Mouse (Mus musculus): ENCODE data around the gene Casc3.

Casc3 gene

DNA sequence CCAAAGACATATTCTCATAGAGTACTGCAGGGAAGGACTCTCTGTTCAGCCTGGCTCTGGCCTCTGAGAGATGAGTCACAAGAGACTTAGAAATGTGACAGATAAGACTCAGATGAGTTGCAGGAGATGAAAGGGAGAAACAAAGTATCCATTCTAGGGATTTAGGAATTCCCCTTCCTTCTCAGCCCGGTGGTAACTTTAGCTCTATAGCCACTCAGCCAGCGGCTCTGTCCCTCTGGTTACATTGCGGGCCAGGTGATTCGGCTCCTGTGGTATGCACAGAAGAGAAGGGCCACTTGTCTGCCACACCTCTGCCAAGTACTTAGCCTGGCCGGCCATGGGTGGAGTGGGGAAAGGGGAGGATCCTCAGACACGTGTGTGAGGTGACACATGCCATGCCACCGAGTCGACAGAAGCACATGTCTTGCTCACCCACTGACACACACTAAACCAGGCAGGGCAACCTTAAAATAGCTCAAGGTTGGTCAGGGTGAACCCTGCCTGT lies 32.0 kb upstream of the Casc3 start:
- no peak for DNase-seq (ENCODE audit: low read depth, low spot score)

DNA sequence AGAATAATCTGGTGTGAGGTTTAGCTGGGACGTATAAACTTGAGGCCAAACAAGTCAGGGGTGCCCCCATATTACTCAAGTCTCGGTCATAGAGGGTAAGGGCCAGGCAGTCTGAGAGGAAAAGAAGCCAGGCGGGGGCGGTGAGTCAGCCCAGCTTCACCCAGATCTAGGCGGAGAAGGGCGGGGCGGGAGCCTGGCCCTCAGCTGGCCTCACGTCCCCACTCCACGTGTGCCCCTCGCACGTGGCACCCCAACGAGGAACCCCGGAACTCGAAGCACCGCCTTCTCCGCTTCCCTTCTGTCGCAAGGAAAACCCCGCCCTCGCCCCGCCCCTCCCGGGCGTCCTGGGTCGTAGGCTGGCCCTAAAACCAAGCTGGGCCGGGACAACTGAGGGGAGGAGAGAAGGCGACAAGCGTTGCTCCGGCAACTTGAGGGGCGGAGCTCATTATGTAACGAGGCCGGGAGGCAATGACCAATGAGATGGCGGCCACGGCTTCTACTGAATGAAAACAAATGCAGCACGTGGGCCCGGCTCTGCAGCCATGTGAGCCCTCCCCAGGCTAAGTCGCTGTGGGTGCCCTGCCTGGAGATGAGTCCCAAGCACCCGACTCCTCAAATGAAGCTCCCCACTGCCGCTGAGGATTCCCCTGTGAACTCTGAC lies 30.9 kb upstream of the Casc3 start:
- peak; percentile 80 for DNase-seq (ENCODE audit: low read depth, low spot score)

DNA sequence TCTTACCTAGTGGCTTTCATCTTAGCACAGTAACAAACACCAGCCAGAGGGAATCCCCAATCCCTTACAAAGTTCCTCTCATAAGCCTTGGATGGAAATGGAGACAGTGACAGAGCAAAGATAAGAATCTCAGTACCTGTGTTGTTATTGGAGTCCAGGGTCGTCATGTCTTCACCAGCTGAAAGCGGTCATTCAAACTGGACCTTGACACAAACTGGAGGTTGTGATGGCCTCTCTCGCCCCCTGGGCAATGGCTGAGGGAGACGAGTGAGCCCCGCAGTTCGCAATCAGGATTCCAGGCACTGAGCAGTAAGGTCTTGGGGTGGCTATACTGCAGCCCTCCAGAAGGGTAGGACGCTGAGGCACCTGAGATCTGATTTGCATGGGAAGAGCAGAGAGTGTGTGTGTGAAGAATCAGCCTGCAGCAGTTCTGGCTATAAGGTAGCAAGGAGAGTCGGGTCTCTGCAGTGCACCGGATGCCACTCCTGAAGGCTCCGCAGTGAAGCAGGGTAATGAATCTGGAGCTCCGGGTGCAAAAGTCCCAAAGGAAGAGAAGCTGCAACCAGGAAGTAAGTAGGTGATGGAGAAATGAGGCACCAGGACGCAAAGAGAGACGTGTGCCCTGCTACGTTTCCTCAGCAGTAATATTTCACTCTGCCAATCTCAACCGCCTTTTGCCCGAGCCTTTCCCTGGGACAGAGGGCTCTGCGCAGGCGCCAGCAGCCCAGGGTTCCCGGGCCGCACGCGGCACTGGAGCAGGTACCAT lies 29.9 kb upstream of the Casc3 start, which contains the start of gene Nr1d1:
Nr1d1 (minus strand) TSS at position 752 of the 766 bp plus-strand sequence.
- no peak for DNase-seq (ENCODE audit: low read depth, low spot score)

DNA sequence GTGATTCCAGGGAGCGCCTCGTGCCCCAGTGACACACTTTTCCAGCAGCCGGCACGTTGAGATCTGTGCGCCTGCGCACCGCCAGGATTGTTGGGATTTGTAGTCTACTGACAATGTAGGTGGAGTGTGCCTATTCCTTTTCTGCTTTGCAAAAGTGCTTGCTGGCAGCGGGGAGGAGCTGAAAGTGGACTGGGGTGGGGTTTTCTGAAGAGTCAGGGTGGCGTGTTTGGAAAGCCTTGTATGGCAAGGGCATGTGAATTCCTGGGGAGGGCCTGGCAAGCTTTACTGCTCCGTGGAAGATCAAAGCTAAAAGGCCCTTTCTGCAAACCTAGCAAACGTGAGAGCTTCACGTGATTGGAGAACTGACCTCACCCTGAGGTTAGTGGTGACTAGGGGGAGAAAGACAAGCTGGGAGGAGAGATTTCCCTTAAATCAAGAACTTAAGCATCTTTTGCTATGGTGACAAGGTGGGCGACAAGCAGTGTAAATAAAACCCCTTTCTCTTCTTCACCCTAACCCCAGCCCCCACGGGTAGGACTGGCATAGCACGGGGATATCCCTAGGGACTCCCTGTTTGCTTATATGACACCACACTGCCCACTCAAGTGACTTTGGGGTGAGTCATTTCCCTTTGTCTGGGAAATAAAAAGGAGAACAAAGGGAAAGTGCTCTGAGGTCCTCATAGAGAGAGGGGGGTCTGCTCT lies 29.2 kb upstream of the Casc3 start:
- peak; percentile 88 for DNase-seq (ENCODE audit: low read depth, low spot score)

DNA sequence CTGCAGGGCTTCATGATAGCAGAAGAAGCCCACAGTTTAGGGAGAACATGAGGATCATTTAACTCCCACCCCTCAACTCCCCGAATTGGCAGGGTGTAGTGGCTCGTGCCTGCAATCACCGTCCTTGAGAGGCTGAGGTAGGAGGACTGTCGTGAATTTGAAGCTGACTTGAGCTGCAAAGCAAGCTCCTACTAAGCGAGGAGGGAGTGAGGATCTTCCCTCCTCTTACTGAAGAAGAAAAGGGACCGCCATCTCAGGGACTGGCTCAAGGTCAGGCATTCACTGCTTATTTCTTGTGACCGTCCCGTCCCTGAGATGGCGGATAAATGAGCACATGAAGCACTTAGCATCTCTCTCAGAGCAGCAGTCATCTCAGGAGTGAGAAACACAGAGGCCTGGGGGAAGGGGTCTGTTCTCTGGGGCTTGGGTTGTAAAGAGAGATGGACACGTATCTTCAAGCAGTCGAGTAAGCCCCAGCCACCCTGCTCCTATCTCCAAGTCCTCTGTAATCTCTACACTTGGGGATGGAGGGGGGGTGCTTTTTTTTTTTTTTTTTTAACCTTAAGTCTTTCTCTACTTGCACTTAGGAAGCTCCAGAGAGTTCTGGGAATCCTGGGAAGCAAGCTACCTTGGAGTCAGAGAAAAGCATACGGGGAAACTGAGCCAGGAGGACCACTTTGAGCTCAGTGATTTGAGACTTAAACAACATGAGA lies 28.5 kb upstream of the Casc3 start:
- no peak for DNase-seq (ENCODE audit: low read depth, low spot score)

DNA sequence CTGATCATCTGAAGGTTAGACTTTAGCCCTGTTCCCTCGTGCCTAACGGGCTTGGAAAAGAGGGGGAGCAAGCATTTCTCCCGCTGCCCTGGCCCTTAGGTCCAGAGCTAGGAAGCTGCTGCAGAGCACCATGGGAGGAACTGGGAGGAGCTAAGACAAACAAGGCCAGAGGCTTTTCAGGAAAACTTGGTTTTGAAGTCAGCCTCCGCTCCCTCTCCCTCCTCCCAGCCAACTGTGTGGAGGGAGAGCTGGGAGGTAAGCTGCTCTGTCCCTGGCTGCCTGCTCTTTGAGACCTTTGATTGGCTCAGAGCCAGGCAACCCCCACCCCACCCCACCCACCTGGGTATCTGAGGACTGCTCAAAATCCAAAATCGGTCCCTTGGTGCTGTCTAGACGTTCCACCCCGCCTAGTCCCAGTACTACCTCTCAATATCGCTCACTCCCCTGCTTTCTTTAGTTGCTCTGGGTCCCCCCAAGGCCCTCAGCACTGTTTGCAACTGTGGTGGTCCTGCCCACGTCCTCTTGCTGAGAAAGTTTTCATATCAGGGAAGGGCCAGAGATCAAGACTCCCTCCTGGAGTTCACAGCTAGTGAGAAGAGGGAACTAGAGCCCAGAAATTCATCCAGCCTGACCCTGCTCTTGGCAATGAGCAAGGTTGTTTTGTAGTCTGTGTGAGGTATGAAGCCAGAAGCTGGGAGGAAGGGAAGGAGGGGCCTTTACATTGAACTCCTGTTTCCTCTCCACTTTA lies 27.7 kb upstream of the Casc3 start:
- no peak for DNase-seq (ENCODE audit: low read depth, low spot score)

DNA sequence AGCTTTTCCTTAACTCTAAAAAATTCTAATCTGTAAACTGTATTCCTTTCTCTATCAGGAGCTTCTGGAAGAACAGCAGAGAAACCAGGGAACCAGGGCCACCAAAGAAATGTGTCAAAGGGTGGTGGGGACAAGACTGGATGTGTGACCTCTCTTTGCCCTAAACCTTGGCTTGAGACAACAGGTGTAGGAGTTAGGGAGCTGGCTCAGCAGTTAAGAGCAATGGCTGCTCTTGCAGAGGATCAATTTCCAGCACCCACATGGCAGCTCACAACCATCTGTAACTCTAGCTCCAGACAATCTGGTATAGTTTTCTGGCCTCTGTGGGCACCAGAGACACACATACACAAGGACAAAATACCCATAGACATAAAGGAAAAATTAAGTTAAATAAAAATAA lies 26.8 kb upstream of the Casc3 start:
- DNase-seq (ENCODE audit: low read depth, low spot score): no peak

DNA sequence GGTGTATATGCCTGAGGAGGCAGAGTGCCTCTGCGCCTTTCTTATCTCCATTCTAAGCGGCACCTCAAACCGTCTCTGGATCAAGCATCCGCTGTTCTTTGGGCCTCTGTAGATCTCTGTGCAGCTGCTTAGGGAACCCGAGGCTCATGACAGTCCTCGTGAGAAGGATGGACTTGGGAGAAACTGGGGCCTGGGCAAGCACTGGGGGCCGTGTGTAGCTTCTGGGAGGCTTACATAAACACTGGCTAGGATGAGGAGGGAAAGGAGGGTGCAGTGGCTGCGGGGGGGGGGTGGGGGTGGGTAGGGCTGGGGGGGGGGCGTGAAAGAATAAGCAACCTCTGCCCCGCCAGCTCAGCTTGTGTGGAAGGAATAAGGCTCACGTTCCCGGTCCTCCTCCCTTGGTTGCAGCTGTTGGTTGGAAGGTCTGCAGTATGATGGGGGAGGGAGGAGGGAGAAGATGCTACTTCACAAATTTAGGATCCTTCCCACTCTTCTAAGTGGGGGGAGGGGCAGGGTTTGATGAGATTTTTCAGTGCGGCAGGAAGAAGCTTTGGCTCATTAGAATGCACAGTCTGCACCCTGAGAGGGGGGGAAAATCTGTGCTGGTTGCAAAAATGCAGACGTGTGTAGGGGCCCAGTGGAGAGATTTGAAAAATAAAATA lies 22.7 kb upstream of the Casc3 start:
- no peak for DNase-seq (ENCODE audit: low read depth, low spot score)

DNA sequence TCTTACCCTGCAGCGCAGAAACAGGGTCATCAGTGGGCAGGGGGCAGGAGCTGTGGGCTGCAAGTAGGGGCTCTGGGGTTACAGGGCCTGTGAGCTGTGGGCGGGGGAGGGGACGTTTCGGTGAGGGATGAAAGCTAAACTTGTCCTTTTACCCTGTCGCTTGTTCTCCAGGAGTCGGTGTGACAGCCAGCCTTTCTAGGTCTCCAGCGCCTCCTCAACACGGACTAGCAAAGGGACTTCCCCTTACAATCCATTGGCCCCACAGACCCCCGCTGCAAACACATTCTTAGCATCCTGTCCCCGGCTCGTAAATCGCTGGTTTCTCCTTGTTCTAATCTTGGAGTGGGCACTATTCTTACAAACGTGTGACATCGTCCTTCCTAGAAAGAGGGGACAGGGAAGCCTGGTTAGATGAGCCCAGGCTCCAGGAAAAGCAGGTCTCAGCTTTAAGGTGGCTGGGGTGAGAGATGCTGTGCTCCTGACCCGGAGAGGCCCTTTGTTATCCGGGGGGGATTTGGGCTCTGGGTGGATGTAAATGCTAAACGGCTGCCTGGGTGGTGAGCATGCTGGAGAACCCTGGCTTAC lies 22.0 kb upstream of the Casc3 start:
- DNase-seq (ENCODE audit: low read depth, low spot score): no peak

DNA sequence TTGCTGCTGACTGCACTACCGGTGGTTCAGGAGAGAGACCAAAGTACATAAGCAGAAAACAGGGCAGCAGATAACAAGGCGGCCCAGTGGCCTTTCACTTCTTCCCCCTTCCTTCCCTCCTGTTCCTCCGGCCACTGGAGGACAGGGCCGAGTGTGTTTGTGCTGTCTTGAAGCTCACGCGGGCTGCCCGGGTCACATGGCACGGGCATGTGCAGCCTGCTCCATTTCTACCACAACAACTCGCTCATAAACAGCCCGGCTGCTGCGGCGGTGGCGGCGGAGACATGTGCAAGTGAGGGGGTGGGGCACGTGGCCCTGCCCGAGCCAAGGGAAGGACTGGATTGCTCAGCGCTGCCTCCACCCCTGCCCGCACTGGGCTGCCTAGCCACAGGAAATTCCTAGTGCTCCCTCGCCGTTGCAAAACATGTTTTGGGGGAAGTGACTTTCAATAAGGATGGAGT lies 21.4 kb upstream of the Casc3 start:
- no peak for DNase-seq (ENCODE audit: low read depth, low spot score)

DNA sequence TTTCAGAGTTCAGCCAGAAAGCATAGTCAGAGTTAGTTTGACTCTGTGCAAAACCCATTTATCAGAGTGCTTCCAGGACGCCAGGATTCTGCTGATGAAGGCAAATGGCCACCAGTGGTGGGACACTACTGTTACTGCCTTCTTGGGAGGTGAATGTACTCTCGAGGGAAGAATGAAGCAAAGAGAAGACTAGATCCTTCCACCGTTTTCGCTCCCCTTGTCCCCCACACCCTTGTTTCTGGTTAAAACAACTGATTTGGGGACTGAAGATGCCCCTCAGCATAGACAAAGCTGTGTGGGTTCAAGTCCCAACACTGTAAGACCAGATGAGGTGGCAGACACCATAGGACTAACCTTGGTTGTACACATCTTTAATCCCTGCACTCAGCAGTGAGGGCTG lies 20.6 kb upstream of the Casc3 start:
- DNase-seq (ENCODE audit: low read depth, low spot score): no peak

DNA sequence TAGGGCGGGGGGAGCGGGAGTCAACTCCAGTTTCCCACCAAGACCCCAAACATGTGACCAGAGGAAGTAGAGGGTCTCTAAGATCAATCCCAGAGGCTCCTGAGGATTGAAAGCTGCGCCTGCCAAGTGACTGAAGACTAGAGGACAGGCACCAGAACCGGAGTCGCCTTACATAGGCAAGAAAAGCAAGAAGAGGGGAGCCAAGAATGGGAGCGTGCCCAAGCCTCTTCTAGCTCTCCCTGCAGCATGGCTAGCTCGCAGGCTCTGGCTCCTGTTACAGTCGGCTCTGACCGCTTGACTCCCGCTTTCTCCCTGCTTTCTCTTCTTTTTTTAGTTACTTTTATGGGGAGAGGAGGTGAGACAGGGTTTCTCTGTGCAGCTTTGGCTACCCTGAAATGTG lies 19.5 kb upstream of the Casc3 start:
- DNase-seq (ENCODE audit: low read depth, low spot score): no peak

DNA sequence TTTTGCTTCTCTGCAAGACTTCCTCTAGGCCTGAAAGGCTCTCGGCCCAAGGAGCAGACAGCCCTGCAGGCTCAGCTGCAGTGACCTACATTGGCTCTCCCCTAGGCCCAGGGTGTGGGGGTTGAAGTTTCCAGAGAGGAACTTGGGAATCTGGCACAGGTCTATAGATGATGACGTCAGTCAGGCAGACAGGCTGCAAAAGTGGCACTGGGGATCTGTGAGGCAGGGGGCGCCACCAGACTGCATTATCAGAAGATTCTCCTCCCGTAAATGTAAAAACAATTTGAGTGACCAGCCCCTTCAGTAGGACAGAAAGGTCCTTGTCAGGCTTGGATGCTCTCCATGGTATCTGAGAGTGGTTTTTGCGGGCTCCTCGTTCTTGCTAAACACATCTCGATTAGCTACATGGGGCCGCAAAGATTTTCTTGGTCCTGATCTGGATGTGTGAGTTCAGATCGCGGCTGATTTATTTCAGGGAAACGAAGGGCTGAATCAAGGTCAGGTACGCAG lies 18.9 kb upstream of the Casc3 start:
- no peak for DNase-seq (ENCODE audit: low read depth, low spot score)

DNA sequence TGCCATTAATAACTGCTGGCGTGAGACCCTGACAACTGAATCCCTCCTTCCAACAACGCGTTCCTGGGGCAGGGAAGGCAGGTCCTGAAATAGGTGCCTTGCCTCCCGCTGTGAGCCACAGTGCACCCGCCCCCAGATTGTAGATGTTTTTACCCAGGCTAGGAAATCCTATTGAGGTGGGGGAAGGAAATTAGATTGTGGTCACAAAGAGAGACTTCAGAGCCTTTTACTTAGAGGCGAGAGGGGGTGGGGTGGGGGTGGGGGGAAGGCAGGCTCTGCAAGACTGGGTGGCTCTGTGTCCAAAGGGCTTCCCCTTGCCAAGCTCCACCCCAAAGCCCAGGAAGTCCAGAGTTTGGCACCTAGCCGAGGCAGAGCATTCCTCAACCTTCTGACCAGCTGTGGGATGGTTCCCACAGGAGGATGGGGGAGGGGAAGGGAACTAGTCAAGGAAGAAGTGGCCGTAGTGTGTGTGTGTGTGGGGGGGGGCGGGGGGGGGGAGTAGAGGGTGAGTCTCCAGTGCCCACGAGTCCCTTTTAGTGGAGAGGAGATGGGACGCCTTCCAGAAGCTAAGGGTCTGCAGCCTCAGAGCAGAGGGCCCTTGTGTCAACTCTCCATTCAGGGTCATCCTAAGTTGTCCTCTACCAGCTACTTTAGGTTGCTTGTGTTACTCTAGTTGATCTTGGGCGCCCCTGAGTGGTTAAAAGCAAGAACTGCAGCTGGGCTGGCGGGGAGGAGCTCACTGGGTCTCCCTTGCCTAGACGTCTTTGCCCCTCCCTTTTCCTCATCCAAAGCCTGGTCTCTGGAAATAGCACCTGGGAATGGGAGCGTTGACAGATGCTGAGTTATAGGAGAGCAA lies 18.1 kb upstream of the Casc3 start:
- peak; percentile 78 for DNase-seq (ENCODE audit: low read depth, low spot score)

DNA sequence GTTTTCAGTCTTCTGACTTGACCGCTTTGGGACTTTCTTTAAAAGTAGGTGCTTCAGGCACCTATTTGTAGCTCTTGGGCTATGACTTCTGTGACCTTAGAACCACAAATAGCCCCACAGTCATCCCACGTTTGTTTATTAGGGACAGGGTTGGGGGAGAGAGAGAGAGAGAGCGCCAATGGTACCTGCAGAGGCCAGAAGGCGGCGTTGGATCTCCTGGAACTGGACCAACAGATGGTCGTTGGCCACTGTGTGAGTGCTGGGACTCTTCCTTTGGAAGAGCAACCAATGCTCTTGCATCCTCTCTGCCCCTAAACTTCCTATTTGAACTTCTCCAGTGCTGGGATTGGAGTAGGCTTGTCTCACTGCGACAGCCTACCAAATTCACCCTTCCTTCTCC lies 17.5 kb upstream of the Casc3 start:
- DNase-seq (ENCODE audit: low read depth, low spot score): no peak

DNA sequence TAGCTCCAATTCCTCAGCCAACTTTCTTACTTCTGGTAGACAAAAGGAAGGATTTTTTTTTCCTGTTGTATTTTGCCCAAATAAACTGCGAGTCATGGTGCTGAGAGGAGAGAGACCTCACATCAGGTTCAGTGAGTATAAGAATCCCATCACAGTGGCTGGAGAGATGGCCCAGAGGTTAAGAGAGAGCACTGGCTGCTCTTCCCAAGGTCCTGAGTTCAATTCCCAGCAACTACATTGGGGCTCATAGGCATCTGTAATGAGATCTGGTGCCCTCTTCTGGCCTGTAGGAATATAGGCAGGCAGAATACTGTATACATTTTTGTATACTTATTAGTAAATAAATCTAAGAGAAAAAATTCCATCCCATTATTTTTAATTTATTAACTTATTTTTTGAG lies 17.0 kb upstream of the Casc3 start:
- DNase-seq (ENCODE audit: low read depth, low spot score): no peak

DNA sequence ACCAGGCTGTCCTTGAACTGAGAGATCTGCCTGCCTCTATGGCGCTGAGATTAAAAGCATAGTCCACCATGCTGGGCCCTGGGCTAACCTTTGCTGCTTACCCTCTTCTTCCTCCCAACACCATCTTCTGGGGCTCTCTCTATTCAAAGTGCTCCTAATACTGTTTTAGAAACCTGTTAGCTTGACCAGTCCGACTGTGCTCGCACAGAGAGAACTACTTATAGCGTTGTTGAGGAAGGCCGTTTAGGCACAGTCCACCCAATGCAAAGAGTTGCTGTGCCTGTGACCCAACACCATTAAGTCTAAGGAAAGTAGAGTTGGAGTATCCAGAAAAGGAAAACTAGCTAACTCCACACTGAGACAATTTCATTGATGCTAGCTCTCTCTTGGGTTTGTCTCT lies 16.6 kb upstream of the Casc3 start:
- DNase-seq (ENCODE audit: low read depth, low spot score): no peak

DNA sequence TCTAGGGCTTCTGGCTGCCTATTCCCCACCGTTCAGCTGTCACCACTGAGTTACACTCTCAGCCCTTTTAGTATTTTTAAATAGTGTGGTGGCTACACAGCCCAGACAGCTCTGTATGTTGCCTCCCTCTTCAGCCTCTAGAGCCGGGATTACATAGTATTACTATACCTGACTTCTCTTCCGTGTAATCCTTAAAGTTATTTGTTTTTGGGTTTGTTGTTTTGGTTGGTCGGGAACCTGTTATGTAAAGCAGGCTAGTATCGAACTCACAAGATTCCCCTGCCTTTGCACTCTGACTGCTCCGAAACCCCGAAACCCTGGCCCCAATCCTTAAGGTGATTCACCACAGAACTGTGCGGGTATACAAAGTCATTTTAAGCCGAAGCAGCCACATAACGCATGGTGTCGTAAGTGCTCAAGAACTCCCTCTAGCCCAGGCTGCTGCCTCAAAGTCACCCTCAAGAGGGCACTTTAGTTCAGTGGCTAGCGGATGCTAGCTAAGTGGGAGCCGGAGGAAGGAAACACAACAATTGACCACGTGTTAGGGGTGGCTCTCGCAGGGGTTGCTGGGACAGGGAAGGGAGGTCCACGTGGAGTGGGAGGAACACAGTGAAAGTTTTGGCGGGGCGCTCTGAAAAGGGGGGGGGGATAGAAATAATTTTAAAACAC lies 16.0 kb upstream of the Casc3 start:
- DNase-seq (ENCODE audit: low read depth, low spot score): peak; percentile 79

All from brain, embryonic 18.5 days (tissue).